Mouse (Mus musculus) testis, adult 2 months (tissue): Measurements from ENCODE around the gene Rabgef1. TPM values are rescaled to one million over a fixed set of nuclear protein-coding genes. Genes with fewer than 3 reads are reported as not detected.

Experiments
- H3K27ac ChIP-seq: fragments of 200-500 bp; 2 replicates; pipeline ENCODE4 v1.5.1; 2012; ENCODE audit warnings: low read depth, low read length; ENCODE audit not compliant: control insufficient read depth, insufficient read depth
- H3K27me3 ChIP-seq: fragments of 200-500 bp; 2 replicates; pipeline ENCODE4 v1.6.1; 2012; ENCODE audit warnings: mild to moderate bottlenecking, low read length, moderate library complexity; ENCODE audit not compliant: control insufficient read depth, insufficient read depth
- H3K36me3 ChIP-seq: fragments of 200-500 bp; 2 replicates; pipeline ENCODE4 v1.6.1; 2012; ENCODE audit warnings: mild to moderate bottlenecking, low read length; ENCODE audit not compliant: control insufficient read depth, insufficient read depth
- H3K4me1 ChIP-seq: fragments of 200-500 bp; 2 replicates; pipeline ENCODE4 v1.6.1; 2012; ENCODE audit warnings: low read length; ENCODE audit not compliant: control insufficient read depth, insufficient read depth
- H3K4me3 ChIP-seq: fragments of 200-500 bp; 2 replicates; pipeline ENCODE4 v1.5.1; 2012; ENCODE audit warnings: low read depth, mild to moderate bottlenecking, low read length, moderate library complexity, mixed read lengths; ENCODE audit not compliant: control insufficient read depth
- CTCF ChIP-seq: fragments of 200-500 bp; IDR thresholded peaks from 2 replicates; pipeline ENCODE4 v1.5.1; 2012; ENCODE audit warnings: low read depth, mild to moderate bottlenecking, inconsistent platforms, low read length, moderate library complexity; ENCODE audit not compliant: control insufficient read depth, insufficient read depth, insufficient replicate concordance
- POLR2A ChIP-seq: fragments of 200-500 bp; IDR thresholded peaks from 2 replicates; pipeline ENCODE4 v1.6.1; 2012; ENCODE audit warnings: low read depth, mild to moderate bottlenecking, inconsistent platforms, low read length, moderate library complexity; ENCODE audit not compliant: control insufficient read depth
- polyA plus RNA-seq: library from polyadenylated mRNA; depleted of rRNA; stranded (reverse); fragments of >200 nt; gene quantifications from 2 replicates; pipeline ENCODE4 v1.2.3, GENCODE M21; 2012

Gene Rabgef1
- polyA plus RNA-seq, 1 experiment, result 8.0 TPM

GRCm38 (mm10) chr5:130217406-130217805, 45.8 kb downstream of the Rabgef1 start:
- Histone ChIP-seq H3K36me3 (no peaks in the 10 kb centered on the region), H3K4me3 (peak overlapping the region; percentile 21), H3K4me1 (peaks cover 5% of the 10 kb centered on the region), H3K27me3 (no peaks in the 10 kb centered on the region), H3K27ac (no peak overlapping the region)
- TF ChIP-seq POLR2A (no peak), CTCF (no peak)

DNA sequence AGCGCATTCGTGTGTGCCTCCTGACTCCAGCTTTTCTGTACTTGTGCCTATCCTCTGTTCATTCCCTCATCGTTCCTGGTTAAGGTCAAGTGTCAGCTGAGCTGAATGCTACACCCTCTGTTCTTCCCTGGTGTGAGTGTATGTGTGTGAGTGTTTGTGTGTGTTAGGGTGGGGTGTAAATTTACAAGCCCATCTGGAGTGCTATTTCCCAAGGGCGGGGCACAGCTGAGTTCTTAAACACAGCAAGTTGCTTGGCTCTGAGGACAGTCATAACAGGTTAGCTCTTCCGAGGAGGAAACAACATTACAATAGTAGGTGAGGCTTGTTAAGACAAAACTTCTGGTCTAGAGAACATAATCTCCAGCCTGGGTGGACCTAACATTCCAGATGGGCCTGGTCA, 46.7 kb downstream of the Rabgef1 start:
- Histone ChIP-seq H3K27me3 (no peaks in the 10 kb centered on the region), H3K36me3 (no peaks in the 10 kb centered on the region), H3K4me1 (peaks cover 8% of the 10 kb centered on the region), H3K27ac (no peak overlapping the region), H3K4me3 (peak overlapping the region; percentile 6)
- no peak for TF ChIP-seq POLR2A
- TF ChIP-seq CTCF, result no peak

GRCm38 (mm10) chr5:130221316-130221715, 49.7 kb downstream of the Rabgef1 start:
- Histone ChIP-seq H3K36me3 (no peaks in the 10 kb centered on the region), H3K27me3 (no peaks in the 10 kb centered on the region), H3K4me3 (no peak overlapping the region), H3K4me1 (peaks cover 12% of the 10 kb centered on the region), H3K27ac (no peak overlapping the region)
- TF ChIP-seq POLR2A (no peak), CTCF (no peak)

DNA sequence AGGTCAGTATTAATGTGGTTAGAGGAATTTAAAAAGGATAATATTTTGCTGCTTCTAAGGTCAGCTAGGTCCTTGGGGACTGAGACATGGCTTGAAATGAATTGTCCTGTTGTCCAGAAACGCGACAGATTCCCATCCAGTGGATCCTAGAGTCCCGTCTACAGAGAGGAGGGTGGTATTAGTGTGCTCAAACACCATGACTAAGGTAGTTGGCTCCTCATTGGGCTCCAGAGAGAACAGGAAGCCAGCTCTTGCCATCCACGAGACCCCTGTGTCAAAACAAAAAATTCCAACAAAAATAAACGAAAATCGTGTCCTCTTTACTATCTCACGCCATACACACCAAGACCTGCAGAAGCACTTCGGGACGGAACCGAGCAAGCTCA, 50.2 kb downstream of the Rabgef1 start:
- no peaks in the 10 kb centered on the region for H3K27me3 ChIP-seq
- peaks cover 11% of the 10 kb centered on the region for H3K4me1 ChIP-seq
- no peaks in the 10 kb centered on the region for H3K36me3 ChIP-seq
- no peak for TF ChIP-seq CTCF
- TF ChIP-seq POLR2A, result no peak
- peak overlapping the region; percentile 94 for H3K4me3 ChIP-seq
- H3K27ac ChIP-seq, result peak overlapping the region; percentile 29

GRCm38 (mm10) chr5:130222146-130223004, 50.8 kb downstream of the Rabgef1 start:
- Histone ChIP-seq H3K4me1 (peaks cover 9% of the 10 kb centered on the region), H3K36me3 (no peaks in the 10 kb centered on the region), H3K27ac (peak overlapping the region; percentile 76), H3K4me3 (peak overlapping the region; percentile 94), H3K27me3 (no peaks in the 10 kb centered on the region)
- TF ChIP-seq POLR2A (peak; percentile 69), CTCF (peak; percentile 64; the same call in 1 of the 2 replicates)

DNA sequence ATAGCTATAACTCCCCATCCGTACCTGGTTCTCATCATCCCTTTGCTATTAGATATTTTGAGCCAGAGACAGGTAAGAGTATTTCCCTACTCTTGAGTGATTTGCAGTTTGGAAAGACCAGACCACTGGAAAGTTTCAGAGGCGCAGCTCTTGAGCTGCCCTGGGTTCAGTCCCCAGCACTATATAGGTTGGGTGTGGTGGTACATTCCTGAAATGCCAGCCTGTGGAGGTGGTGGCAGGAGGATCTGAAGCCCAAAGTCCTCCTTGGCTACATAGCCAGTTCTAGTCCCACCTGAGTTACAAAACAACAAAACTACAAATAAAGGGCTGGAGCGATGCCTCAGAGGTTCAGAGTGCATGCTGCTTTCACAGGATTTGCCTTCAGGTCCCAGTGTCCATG, 55.2 kb downstream of the Rabgef1 start:
- Histone ChIP-seq H3K4me1 (peaks cover 10% of the 10 kb centered on the region), H3K27ac (no peak overlapping the region), H3K27me3 (no peaks in the 10 kb centered on the region), H3K4me3 (no peak overlapping the region; the same call in 1 of the 2 replicates), H3K36me3 (no peaks in the 10 kb centered on the region)
- TF ChIP-seq POLR2A, result no peak
- no peak for TF ChIP-seq CTCF

GRCm38 (mm10) chr5:130228120-130228519, 56.5 kb downstream of the Rabgef1 start:
- Histone ChIP-seq H3K4me1 (peaks cover 9% of the 10 kb centered on the region), H3K4me3 (no peak overlapping the region), H3K36me3 (peaks cover 2% of the 10 kb centered on the region; the same call in 1 of the 2 replicates), H3K27ac (no peak overlapping the region; the same call in 1 of the 2 replicates), H3K27me3 (no peaks in the 10 kb centered on the region)
- TF ChIP-seq CTCF (no peak), POLR2A (no peak)
